Mouse (Mus musculus): ENCODE measurements around the gene Orai1. TPM values are rescaled to one million over a fixed set of nuclear protein-coding genes. Genes with fewer than 3 reads are reported as not detected.

Gene Orai1
- total RNA-seq, 1 experiment from 2014 or later: 10.6 TPM

GRCm38 (mm10) chr5:122994303-122994846, 20.5 kb upstream of the Orai1 start:
- ATAC-seq (replicated peaks; ENCODE audit: low read depth, poor library complexity, severe bottlenecking): peak; percentile 96

- ATAC-seq (replicated peaks; ENCODE audit: low read depth, poor library complexity, severe bottlenecking): no peak
Measured at GRCm38 (mm10) chr5:122994910-122995309, 20.0 kb upstream of the Orai1 start.

GRCm38 (mm10) chr5:122997205-122998204, 17.4 kb upstream of the Orai1 start:
- ATAC-seq (replicated peaks; ENCODE audit: low read depth, poor library complexity, severe bottlenecking): peak; percentile 54; the same call in 1 of the 2 replicates

GRCm38 (mm10) chr5:123000901-123001300, 14.0 kb upstream of the Orai1 start:
- ATAC-seq (replicated peaks; ENCODE audit: low read depth, poor library complexity, severe bottlenecking): no peak

- ATAC-seq (replicated peaks; ENCODE audit: low read depth, poor library complexity, severe bottlenecking): no peak
Measured at GRCm38 (mm10) chr5:123005716-123006592, 8.9 kb upstream of the Orai1 start.

- ATAC-seq (replicated peaks; ENCODE audit: low read depth, poor library complexity, severe bottlenecking): no peak
Measured at GRCm38 (mm10) chr5:123008877-123009493, 5.9 kb upstream of the Orai1 start.

- ATAC-seq (replicated peaks; ENCODE audit: low read depth, poor library complexity, severe bottlenecking): no peak
Measured at GRCm38 (mm10) chr5:123009873-123010272, 5.0 kb upstream of the Orai1 start.

GRCm38 (mm10) chr5:123010806-123011205, 4.1 kb upstream of the Orai1 start:
- no peak for ATAC-seq (replicated peaks; ENCODE audit: low read depth, poor library complexity, severe bottlenecking)

- no peak for ATAC-seq (replicated peaks; ENCODE audit: low read depth, poor library complexity, severe bottlenecking)
Measured at GRCm38 (mm10) chr5:123011705-123012104, 3.2 kb upstream of the Orai1 start.

GRCm38 (mm10) chr5:123013599-123014315, 1.1 kb upstream of the Orai1 start:
- ATAC-seq (replicated peaks; ENCODE audit: low read depth, poor library complexity, severe bottlenecking): peak; percentile 50; the same call in 1 of the 2 replicates

- no peak for ATAC-seq (replicated peaks; ENCODE audit: low read depth, poor library complexity, severe bottlenecking)
Measured at GRCm38 (mm10) chr5:123015915-123016314, 1.0 kb downstream of the Orai1 start.

- ATAC-seq (replicated peaks; ENCODE audit: low read depth, poor library complexity, severe bottlenecking): peak; percentile 8; the same call in 1 of the 2 replicates
Measured at GRCm38 (mm10) chr5:123017504-123017903, 2.6 kb downstream of the Orai1 start.

- peak; percentile 21 for ATAC-seq (replicated peaks; ENCODE audit: low read depth, poor library complexity, severe bottlenecking)
Measured at GRCm38 (mm10) chr5:123019336-123020016, 4.6 kb downstream of the Orai1 start.

- ATAC-seq (replicated peaks; ENCODE audit: low read depth, poor library complexity, severe bottlenecking): no peak
Measured at GRCm38 (mm10) chr5:123020426-123020825, 5.6 kb downstream of the Orai1 start.

- no peak for ATAC-seq (replicated peaks; ENCODE audit: low read depth, poor library complexity, severe bottlenecking)
Measured at GRCm38 (mm10) chr5:123021438-123021837, 6.6 kb downstream of the Orai1 start.

- ATAC-seq (replicated peaks; ENCODE audit: low read depth, poor library complexity, severe bottlenecking): no peak
Measured at GRCm38 (mm10) chr5:123023049-123023448, 8.2 kb downstream of the Orai1 start.

- ATAC-seq (replicated peaks; ENCODE audit: low read depth, poor library complexity, severe bottlenecking): no peak
Measured at GRCm38 (mm10) chr5:123024312-123024711, 9.4 kb downstream of the Orai1 start.

GRCm38 (mm10) chr5:123024965-123025573, 10.2 kb downstream of the Orai1 start:
- ATAC-seq (replicated peaks; ENCODE audit: low read depth, poor library complexity, severe bottlenecking): peak; percentile 71
